Mouse (Mus musculus) stomach, embryonic 15.5 days (tissue): ENCODE measurements around the gene Cldn34c2. TPM values are rescaled to one million over a fixed set of nuclear protein-coding genes. Genes with fewer than 3 reads are reported as not detected.
"Not testable (repeated sequence)": the region's sequence is repeated elsewhere in the genome, so short reads cannot be mapped to it uniquely, and the experiment has no call there.

Experiments
- ATAC-seq: fragments of 200-750 bp; cut with Nextera tagmentation; 2 replicates; pipeline ENCODE4 v1.8.0; 2017; ENCODE audit warnings: low read depth, moderate number of reproducible peaks, moderate TSS enrichment; ENCODE audit not compliant: insufficient read depth, low FRiP score
- H3K27ac ChIP-seq: fragments of 300-500 bp; sonication (generic); 2 replicates; pipeline ENCODE4 v1.5.1; 2015; ENCODE audit warnings: mild to moderate bottlenecking, inconsistent platforms
- H3K27me3 ChIP-seq: fragments of 300-500 bp; sonication (generic); replicated peaks from 2 replicates; pipeline ENCODE4 v1.6.1; 2015; ENCODE audit warnings: inconsistent platforms
- H3K36me3 ChIP-seq: fragments of 300-500 bp; sonication (generic); 2 replicates; pipeline ENCODE4 v1.6.1; 2015; ENCODE audit warnings: inconsistent platforms
- H3K4me1 ChIP-seq: fragments of 300-500 bp; sonication (generic); 2 replicates; pipeline ENCODE4 v1.6.1; 2015; ENCODE audit warnings: inconsistent platforms
- H3K4me2 ChIP-seq: fragments of 300-500 bp; sonication (generic); 2 replicates; pipeline ENCODE4 v1.6.1; 2015; ENCODE audit warnings: mild to moderate bottlenecking, inconsistent platforms
- H3K4me3 ChIP-seq: fragments of 300-500 bp; sonication (generic); replicated peaks from 2 replicates; pipeline ENCODE4 v1.5.1; 2015; ENCODE audit warnings: inconsistent platforms
- H3K9ac ChIP-seq: fragments of 300-500 bp; sonication (generic); 2 replicates; pipeline ENCODE4 v1.6.1; 2015; ENCODE audit warnings: inconsistent platforms
- H3K9me3 ChIP-seq: fragments of 300-500 bp; sonication (generic); 2 replicates; pipeline ENCODE4 v1.6.1; 2016; ENCODE audit warnings: inconsistent platforms
- WGBS: fragments of 180-500 bp; shearing (Covaris S2); methylation state at CpG from one replicate; pipeline ENCODE4 v1.1.7; 2015; 5-methylcytosine and 5-hydroxymethylcytosine counted together
- polyA plus RNA-seq: library from polyadenylated mRNA; unstranded; fragments of >200 nt; fragmentation: Nextera tagmentation; extraction: Ambion mirVana; gene quantifications from 2 replicates; pipeline ENCODE4 v1.2.1, GENCODE M21; 2015

Cldn34c2 gene
- not detected in 2 replicates for polyA plus RNA-seq

- H3K36me3 ChIP-seq, H3K4me1 ChIP-seq, H3K27ac ChIP-seq, ATAC-seq, H3K9me3 ChIP-seq, H3K9ac ChIP-seq, H3K27me3 ChIP-seq, H3K4me2 ChIP-seq, H3K4me3 ChIP-seq: not testable (repeated sequence)
These were observed at the start of gene Cldn34c2 for GRCm38 (mm10) chrX:123581400-123581799. TSS of gene Cldn34c2 (plus strand) at chrX:123581700.

- not testable (repeated sequence) for H3K27ac ChIP-seq, H3K9ac ChIP-seq, H3K4me2 ChIP-seq, H3K4me3 ChIP-seq, H3K4me1 ChIP-seq, H3K27me3 ChIP-seq, H3K36me3 ChIP-seq, ATAC-seq, H3K9me3 ChIP-seq
- 86% methylated on average over 13 of the region's 13 CpGs for WGBS
These were observed 30.1 kb upstream of the Cldn34c2 start for GRCm38 (mm10) chrX:123551378-123551777.

GRCm38 (mm10) chrX:123612158-123612828, 30.8 kb downstream of the Cldn34c2 start:
- not testable (repeated sequence) for H3K9me3 ChIP-seq, H3K9ac ChIP-seq, H3K4me3 ChIP-seq, H3K27me3 ChIP-seq, H3K4me1 ChIP-seq, H3K4me2 ChIP-seq, ATAC-seq, H3K27ac ChIP-seq, H3K36me3 ChIP-seq
- WGBS, result 87% methylated on average over 8 of the region's 12 CpGs

Other genes starting within 250 kb of the Cldn34c2 start
- gene Gm17467, start 123.1 kb downstream of the Cldn34c2 start, polyA plus RNA-seq, result not detected in 2 replicates
- not detected in 2 replicates for gene Cldn34c3, start 212.0 kb downstream of the Cldn34c2 start, polyA plus RNA-seq